Mouse (Mus musculus) heart, embryonic 16.5 days (tissue): ENCODE data around the gene D630045J12Rik. TPM values are rescaled to one million over a fixed set of nuclear protein-coding genes. Genes with fewer than 3 reads are reported as not detected.

Source experiments
- ATAC-seq: fragments of 200-750 bp; cut with Nextera tagmentation; replicated peaks from 2 replicates; pipeline ENCODE4 v1.8.0; 2017; ENCODE audit warnings: moderate number of reproducible peaks; ENCODE audit not compliant: insufficient read depth, low FRiP score; ENCODE audit errors: extremely low read depth
- H3K27ac ChIP-seq: fragments of 300-500 bp; sonication (generic); 2 replicates; pipeline ENCODE4 v1.5.1; 2014; ENCODE audit warnings: mild to moderate bottlenecking, low read length, control low read depth, moderate library complexity
- H3K27me3 ChIP-seq: fragments of 300-500 bp; sonication (generic); 2 replicates; pipeline ENCODE4 v1.6.1; 2014; ENCODE audit warnings: low read length, mixed read lengths; ENCODE audit not compliant: control insufficient read depth, insufficient read depth
- H3K36me3 ChIP-seq: fragments of 300-500 bp; sonication (generic); 2 replicates; pipeline ENCODE4 v1.6.1; 2014; ENCODE audit not compliant: control insufficient read depth, insufficient read depth
- H3K4me1 ChIP-seq: fragments of 300-500 bp; sonication (generic); 2 replicates; pipeline ENCODE4 v1.6.1; 2014; ENCODE audit warnings: low read length, mixed read lengths; ENCODE audit not compliant: control insufficient read depth, insufficient read depth
- H3K4me2 ChIP-seq: fragments of 300-500 bp; sonication (generic); 2 replicates; pipeline ENCODE4 v1.6.1; 2014; ENCODE audit warnings: low read depth, mild to moderate bottlenecking, control low read depth, low read length
- H3K4me3 ChIP-seq: fragments of 300-500 bp; sonication (generic); 2 replicates; pipeline ENCODE4 v1.5.1; 2014; ENCODE audit warnings: mild to moderate bottlenecking, control low read depth, low read length
- H3K9ac ChIP-seq: fragments of 300-500 bp; sonication (generic); 2 replicates; pipeline ENCODE4 v1.6.1; 2014; ENCODE audit warnings: low read length, control low read depth
- H3K9me3 ChIP-seq: fragments of 300-500 bp; sonication (generic); replicated peaks from 2 replicates; pipeline ENCODE4 v1.6.1; 2016; ENCODE audit warnings: low read length; ENCODE audit not compliant: control insufficient read depth
- WGBS: fragments of 180-500 bp; shearing (Covaris S2); extraction: QIAGEN DNeasy Blood & Tissue Kit; methylation state at CpG from one replicate; pipeline ENCODE4 v1.1.7; 2014; 5-methylcytosine and 5-hydroxymethylcytosine counted together
- polyA plus RNA-seq: library from polyadenylated mRNA; unstranded; fragments of >200 nt; fragmentation: Nextera tagmentation; extraction: Ambion mirVana; gene quantifications from 2 replicates; pipeline ENCODE4 v1.2.1, GENCODE M21; 2015

The D630045J12Rik gene
- polyA plus RNA-seq, 1 experiment from 2014 or later, result 1.3 TPM

DNA sequence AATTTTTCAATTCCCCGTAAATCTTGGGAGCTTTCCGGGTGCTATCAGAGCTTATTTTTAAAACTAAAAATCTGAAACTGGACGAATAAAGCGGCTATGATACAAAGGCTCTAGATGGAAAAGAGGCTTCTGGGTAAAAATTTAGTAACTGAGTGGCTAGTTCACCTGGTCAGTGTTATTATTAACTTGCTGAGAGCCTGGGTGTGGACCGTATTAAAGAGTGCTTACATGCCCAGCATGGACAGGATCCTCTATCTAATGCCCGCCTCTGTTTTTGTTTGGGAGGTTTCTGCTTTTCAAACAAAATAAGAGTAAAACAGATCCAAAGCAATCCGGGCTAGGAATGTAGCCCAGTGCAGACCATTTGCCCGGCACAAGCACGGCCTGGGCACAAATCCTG is 113.4 kb downstream of the D630045J12Rik start:
- Histone ChIP-seq H3K4me3 (no peak overlapping the region), H3K9ac (no peak overlapping the region), H3K4me2 (no peak overlapping the region), H3K27me3 (no peaks in the 10 kb centered on the region), H3K4me1 (0 out of 2 replicates have a peak, but pooled peaks cover 6% of the 10 kb centered on the region), H3K9me3 (no peaks in the 10 kb centered on the region), H3K27ac (no peak overlapping the region), H3K36me3 (peaks cover 3% of the 10 kb centered on the region; the same call in 1 of the 2 replicates)
- ATAC-seq, result no peak
- 89% methylated on average over 9 of the region's 9 CpGs for WGBS

- Histone ChIP-seq H3K4me3 (no peak overlapping the region), H3K27ac (no peak overlapping the region), H3K4me1 (0 out of 2 replicates have a peak, but pooled peaks cover under 1% of the 10 kb centered on the region), H3K4me2 (no peak overlapping the region), H3K27me3 (no peaks in the 10 kb centered on the region), H3K36me3 (peaks cover 3% of the 10 kb centered on the region; the same call in 1 of the 2 replicates), H3K9ac (no peak overlapping the region), H3K9me3 (no peaks in the 10 kb centered on the region)
- no peak for ATAC-seq
- 81% methylated on average over 3 of the region's 3 CpGs for WGBS
These were observed 114.7 kb downstream of the D630045J12Rik start for GRCm38 (mm10) chr6:38139086-38139485.

GRCm38 (mm10) chr6:38134806-38135559 is 118.8 kb downstream of the D630045J12Rik start:
- Histone ChIP-seq H3K4me3 (no peak overlapping the region), H3K9ac (no peak overlapping the region), H3K27ac (no peak overlapping the region), H3K4me1 (peaks cover 4% of the 10 kb centered on the region; the same call in 1 of the 2 replicates), H3K9me3 (peaks cover under 1% of the 10 kb centered on the region), H3K36me3 (peaks cover 4% of the 10 kb centered on the region; the same call in 1 of the 2 replicates), H3K4me2 (no peak overlapping the region), H3K27me3 (no peaks in the 10 kb centered on the region)
- whole genome bisulfite sequencing, result 72% methylated on average over 8 of the region's 8 CpGs
- ATAC-seq, result no peak

DNA sequence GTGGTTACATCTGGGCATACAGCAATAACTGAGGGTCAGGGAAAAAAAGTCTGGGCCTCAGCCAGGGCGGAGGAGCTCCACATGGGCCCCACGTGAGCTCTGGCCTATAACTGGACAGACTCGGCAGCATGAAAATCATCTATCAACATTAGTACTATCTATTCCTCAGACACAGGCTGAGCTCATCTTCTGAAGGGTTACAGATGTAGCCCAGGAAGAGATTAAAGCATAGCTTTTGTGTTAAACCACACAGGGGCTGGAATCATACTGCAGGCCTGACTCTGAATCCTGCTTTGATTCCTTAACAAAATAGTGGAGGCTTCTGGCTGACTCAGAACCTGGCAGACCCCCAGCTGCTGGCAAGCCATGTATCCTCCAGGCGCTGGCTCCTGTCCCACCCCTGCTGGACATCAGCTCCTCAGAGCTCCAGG is 122.0 kb downstream of the D630045J12Rik start:
- peaks cover 4% of the 10 kb centered on the region; the same call in 1 of the 2 replicates for H3K4me1 ChIP-seq
- H3K4me2 ChIP-seq, result no peak overlapping the region
- 49% methylated on average over 4 of the region's 4 CpGs for WGBS
- peaks cover 3% of the 10 kb centered on the region for H3K9me3 ChIP-seq
- no peaks in the 10 kb centered on the region for H3K27me3 ChIP-seq
- ATAC-seq, result peak; percentile 69
- H3K4me3 ChIP-seq, result no peak overlapping the region
- peak overlapping the region; percentile 66 for H3K27ac ChIP-seq
- H3K9ac ChIP-seq, result no peak overlapping the region
- H3K36me3 ChIP-seq, result peaks cover 6% of the 10 kb centered on the region; the same call in 1 of the 2 replicates

- no peak for ATAC-seq
- no peaks in the 10 kb centered on the region for H3K27me3 ChIP-seq
These were observed 123.9 kb downstream of the D630045J12Rik start for GRCm38 (mm10) chr6:38129883-38130282.

DNA sequence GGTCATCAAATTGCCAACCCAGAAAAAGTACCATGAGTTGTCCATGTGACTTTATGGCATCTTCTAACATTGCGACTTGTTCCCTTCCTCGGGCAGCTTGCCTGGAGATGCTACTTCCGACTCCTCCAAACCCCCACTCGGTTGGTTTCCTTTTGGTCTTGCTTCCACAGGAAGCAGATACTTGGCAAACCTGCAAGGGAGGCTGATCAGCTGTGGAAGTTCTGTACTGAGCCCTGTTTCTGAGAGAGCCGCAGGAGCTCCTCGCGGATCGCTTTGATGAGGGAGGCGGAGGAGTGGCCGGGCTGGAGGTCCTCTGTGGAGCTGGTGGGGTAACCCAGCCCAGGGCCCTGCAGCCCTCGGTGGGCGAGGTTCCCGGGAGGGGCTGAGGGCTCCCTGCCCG is 125.7 kb downstream of the D630045J12Rik start:
- peaks cover 3% of the 10 kb centered on the region for H3K9me3 ChIP-seq
- peaks cover 12% of the 10 kb centered on the region for H3K4me1 ChIP-seq
- no peak overlapping the region for H3K4me2 ChIP-seq
- 72% methylated on average over 14 of the region's 14 CpGs for whole genome bisulfite sequencing
- no peaks in the 10 kb centered on the region for H3K27me3 ChIP-seq
- H3K4me3 ChIP-seq, result no peak overlapping the region
- 0 out of 2 replicates have a peak, but pooled peaks cover 3% of the 10 kb centered on the region for H3K36me3 ChIP-seq
- no peak for ATAC-seq
- H3K9ac ChIP-seq, result no peak overlapping the region
- no peak overlapping the region for H3K27ac ChIP-seq

More at GRCm38 (mm10) chr6:38129883-38130282, 123.9 kb downstream of the D630045J12Rik start:
- peaks cover 3% of the 10 kb centered on the region for H3K9me3 ChIP-seq
- H3K4me1 ChIP-seq, result peaks cover 4% of the 10 kb centered on the region; the same call in 1 of the 2 replicates
- no peak overlapping the region for H3K9ac ChIP-seq
- H3K27ac ChIP-seq, result no peak overlapping the region
- WGBS, result 97% methylated on average over 5 of the region's 5 CpGs
- H3K4me2 ChIP-seq, result no peak overlapping the region
- 0 out of 2 replicates have a peak, but pooled peaks cover 3% of the 10 kb centered on the region for H3K36me3 ChIP-seq
- H3K4me3 ChIP-seq, result no peak overlapping the region

DNA sequence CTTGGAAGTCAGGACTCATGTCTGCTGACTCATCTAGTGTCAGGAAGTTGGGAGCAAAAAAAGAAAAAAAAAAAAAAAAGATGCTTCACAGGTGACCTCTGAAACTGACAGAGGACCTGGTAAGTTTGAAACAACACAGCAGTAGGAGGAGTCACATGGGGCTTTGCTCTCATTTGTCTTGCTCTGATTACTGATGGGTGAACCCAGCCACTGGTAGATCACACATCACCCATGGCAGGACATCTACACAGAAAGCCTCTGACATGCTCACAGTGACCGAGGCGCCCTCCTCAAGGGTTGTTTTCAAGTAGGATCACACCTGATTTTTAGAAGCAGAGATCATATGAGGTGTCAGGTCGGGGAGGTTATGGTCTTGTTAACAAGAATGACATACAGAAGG is 128.3 kb downstream of the D630045J12Rik start:
- no peak for ATAC-seq
- Histone ChIP-seq H3K9me3 (peaks cover 3% of the 10 kb centered on the region), H3K4me1 (peaks cover 11% of the 10 kb centered on the region), H3K27ac (no peak overlapping the region), H3K9ac (no peak overlapping the region), H3K36me3 (0 out of 2 replicates have a peak, but pooled peaks cover 3% of the 10 kb centered on the region), H3K4me2 (no peak overlapping the region), H3K27me3 (no peaks in the 10 kb centered on the region), H3K4me3 (no peak overlapping the region)
- 91% methylated on average over 3 of the region's 3 CpGs for WGBS

DNA sequence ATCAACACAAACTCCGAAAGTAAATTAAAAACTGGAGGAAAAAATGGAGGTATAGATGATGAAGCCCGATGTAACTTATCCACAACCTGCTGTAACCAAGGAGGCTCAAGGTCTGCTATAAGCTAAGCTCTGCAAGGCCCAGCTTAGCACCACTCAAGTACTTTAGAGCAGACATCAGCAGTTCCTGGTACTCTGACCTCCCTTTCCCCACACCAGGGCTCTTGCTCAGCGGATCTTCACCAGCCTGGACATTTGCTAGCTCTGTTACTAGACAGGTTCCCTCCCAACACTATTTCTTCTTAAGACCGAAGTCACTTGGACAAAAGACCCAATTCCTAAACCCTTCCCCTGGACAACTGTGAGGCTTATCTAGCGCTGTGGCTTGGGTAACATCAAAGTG is 128.9 kb downstream of the D630045J12Rik start:
- peaks cover 11% of the 10 kb centered on the region for H3K4me1 ChIP-seq
- H3K4me2 ChIP-seq, result no peak overlapping the region
- WGBS, result 91% methylated on average over 5 of the region's 5 CpGs
- no peak for ATAC-seq
- no peak overlapping the region for H3K27ac ChIP-seq
- H3K9me3 ChIP-seq, result peaks cover 1% of the 10 kb centered on the region
- H3K27me3 ChIP-seq, result no peaks in the 10 kb centered on the region
- 0 out of 2 replicates have a peak, but pooled peaks cover 1% of the 10 kb centered on the region for H3K36me3 ChIP-seq
- H3K4me3 ChIP-seq, result no peak overlapping the region
- H3K9ac ChIP-seq, result no peak overlapping the region

DNA sequence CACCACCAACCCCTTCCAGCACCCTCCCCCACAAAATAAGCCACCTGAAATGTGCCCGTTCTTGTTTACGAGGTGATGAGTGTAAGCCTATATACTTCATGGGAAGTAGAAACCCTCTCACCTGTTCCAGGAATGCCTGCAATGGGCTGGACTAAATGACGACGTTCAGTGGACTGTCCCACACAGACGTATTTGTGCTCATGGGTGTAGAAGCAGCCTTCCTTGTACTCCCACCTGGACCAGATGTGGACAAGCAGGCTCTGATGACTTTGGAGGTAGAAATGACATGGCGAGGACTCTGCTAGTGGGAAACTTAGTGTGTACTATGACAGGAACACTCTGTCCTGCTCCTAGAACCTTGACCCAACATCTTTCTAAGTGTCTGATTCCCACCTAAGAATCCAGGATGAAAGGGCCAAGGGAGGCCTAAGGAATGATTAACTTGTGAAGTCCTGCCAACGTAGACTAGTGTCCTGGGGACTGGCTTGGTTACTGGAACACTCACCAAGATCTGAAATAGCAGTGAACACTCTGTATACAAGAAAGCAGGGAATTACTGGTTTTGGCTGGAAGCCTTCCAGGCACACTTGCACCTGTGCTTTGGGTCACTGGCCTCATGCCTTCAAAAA is 129.5 kb downstream of the D630045J12Rik start, which contains the start of gene Atp6v0a4:
Gene Atp6v0a4 (minus strand): TSS at position 380 of the 629 bp plus-strand sequence.
- no peak for ATAC-seq
- Histone ChIP-seq H3K4me1 (peaks cover 11% of the 10 kb centered on the region), H3K4me2 (no peak within 1 kb of the TSS), H3K4me3 (no peak within 1 kb of the TSS), H3K36me3 (no peaks in the 10 kb centered on the region), H3K9ac (no peak within 1 kb of the TSS), H3K27me3 (no peaks in the 10 kb centered on the region), H3K27ac (no peak within 1 kb of the TSS), H3K9me3 (no peaks in the 10 kb centered on the region)
- 83% methylated on average over 7 of the region's 7 CpGs for WGBS
